Mouse (Mus musculus): Measurements from ENCODE around the gene Prps1.

- no peak for TF ChIP-seq CTCF (IDR thresholded peaks at IDR 0.05; ENCODE audit: low read depth)
- no peak for TF ChIP-seq EP300 (optimal IDR thresholded peaks at IDR 0.05)
These were observed 21.8 kb downstream of the Prps1 start for GRCm38 (mm10) chrX:140478231-140478630.
